Mouse (Mus musculus) lung, postnatal 0 days (tissue): ENCODE data around the gene Bag6. TPM values are rescaled to one million over a fixed set of nuclear protein-coding genes. Genes with fewer than 3 reads are reported as not detected.
A peak's percentile ranks its signal among the peaks of the same experiment; 100 is the strongest.

Experiments
- ATAC-seq: fragments of 200-750 bp; cut with Nextera tagmentation; 2 replicates; pipeline ENCODE4 v1.8.0; 2017; ENCODE audit warnings: moderate library complexity
- DNase-seq: peaks from one replicate; pipeline ENCODE4 v3.0.0-alpha.2; 2016; ENCODE audit warnings: low spot score
- H3K27ac ChIP-seq: fragments of 300-500 bp; sonication (generic); 2 replicates; pipeline ENCODE4 v1.5.1; 2014; ENCODE audit warnings: antibody characterized with exemption, mild to moderate bottlenecking, low read length, mixed read lengths
- H3K27me3 ChIP-seq: fragments of 300-500 bp; sonication (generic); replicated peaks from 2 replicates; pipeline ENCODE4 v1.6.1; 2014; ENCODE audit warnings: low read length, mixed read lengths; ENCODE audit not compliant: insufficient read depth
- H3K36me3 ChIP-seq: fragments of 300-500 bp; sonication (generic); 2 replicates; pipeline ENCODE4 v1.6.1; 2014; ENCODE audit warnings: low read length, mixed read lengths; ENCODE audit not compliant: insufficient read depth
- H3K4me1 ChIP-seq: fragments of 300-500 bp; sonication (generic); 2 replicates; pipeline ENCODE4 v1.6.1; 2014; ENCODE audit warnings: antibody characterized with exemption, low read depth, low read length, mixed read lengths; ENCODE audit not compliant: insufficient read depth
- H3K4me2 ChIP-seq: fragments of 300-500 bp; sonication (generic); replicated peaks from 2 replicates; pipeline ENCODE4 v1.6.1; 2014; ENCODE audit warnings: low read depth, mild to moderate bottlenecking, low read length, moderate library complexity, mixed read lengths
- H3K4me3 ChIP-seq: fragments of 300-500 bp; sonication (generic); 2 replicates; pipeline ENCODE4 v1.5.1; 2014; ENCODE audit warnings: low read depth, low read length
- H3K9ac ChIP-seq: fragments of 300-500 bp; sonication (generic); replicated peaks from 2 replicates; pipeline ENCODE4 v1.6.1; 2014; ENCODE audit warnings: low read depth, mild to moderate bottlenecking
- H3K9me3 ChIP-seq: fragments of 300-500 bp; sonication (generic); 2 replicates; pipeline ENCODE4 v1.6.1; 2016; ENCODE audit warnings: low read length, mixed read lengths
- CTCF ChIP-seq: IDR thresholded peaks from 2 replicates; pipeline ENCODE4 v1.5.1; 2016; ENCODE audit warnings: antibody characterized with exemption, mild to moderate bottlenecking
- EP300 ChIP-seq: IDR thresholded peaks from 2 replicates; pipeline ENCODE4 v1.6.1; 2016; ENCODE audit warnings: antibody characterized with exemption, mild to moderate bottlenecking, control low read depth
- WGBS: fragments of 180-500 bp; shearing (Covaris S2); extraction: QIAGEN DNeasy Blood & Tissue Kit; methylation state at CpG from one replicate; pipeline ENCODE4 v1.1.7; 2014; 5-methylcytosine and 5-hydroxymethylcytosine counted together
- polyA plus RNA-seq: library from polyadenylated mRNA; unstranded; fragments of >200 nt; fragmentation: Nextera tagmentation; extraction: Ambion mirVana; gene quantifications from 2 replicates; pipeline ENCODE4 v1.2.1, GENCODE M21; 2015

Bag6 gene
- polyA plus RNA-seq, 1 experiment from 2014 or later = 34.8 TPM

DNA sequence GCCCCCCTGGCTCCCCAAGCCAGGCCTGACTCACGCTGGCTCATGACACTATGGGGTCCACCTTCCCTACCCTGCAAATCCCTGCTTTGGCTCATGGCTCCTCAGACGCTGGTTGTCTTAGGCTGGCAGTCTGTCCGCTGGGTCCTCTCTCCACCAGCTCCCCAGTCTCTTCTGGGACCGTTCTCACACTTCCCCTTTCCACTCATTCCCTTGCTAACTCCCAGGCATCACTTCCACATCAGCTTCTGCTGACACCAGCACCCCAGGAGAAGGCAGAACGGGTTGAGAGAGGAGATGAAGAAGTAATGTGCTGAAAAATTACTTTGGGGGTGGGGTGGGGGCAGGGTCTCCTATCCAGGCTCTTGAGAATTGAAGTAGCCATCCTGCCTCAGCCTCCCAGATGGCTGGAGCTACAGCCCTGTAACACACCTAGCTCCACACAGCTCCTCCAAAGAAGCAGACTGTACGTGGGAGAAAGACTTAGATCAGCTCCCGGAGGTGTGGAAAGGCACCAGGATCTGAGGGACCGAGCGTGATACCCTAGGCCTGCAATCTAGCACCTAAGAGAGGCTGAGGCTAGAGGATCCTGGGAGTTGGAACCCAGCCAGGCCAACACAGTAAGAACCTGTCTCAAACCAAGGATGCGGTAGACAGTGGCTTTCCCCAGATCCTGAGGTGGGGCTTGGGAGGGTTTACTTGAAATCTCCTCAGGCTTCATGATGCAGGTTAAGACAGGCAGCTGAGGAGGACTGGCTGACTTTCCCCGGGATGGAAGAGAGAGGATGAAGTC lies 37.7 kb downstream of the Bag6 start:
- no peaks in the 10 kb centered on the region for H3K9me3 ChIP-seq
- H3K9ac ChIP-seq = no peak overlapping the region
- WGBS = 61% methylated on average over 11 of the region's 11 CpGs
- ATAC-seq (no peak), DNase-seq (no peak)
- TF ChIP-seq EP300 (no peak), CTCF (no peak)
- no peaks in the 10 kb centered on the region for H3K4me1 ChIP-seq
- H3K4me2 ChIP-seq = no peak overlapping the region
- no peak overlapping the region for H3K27ac ChIP-seq
- no peaks in the 10 kb centered on the region for H3K36me3 ChIP-seq
- H3K27me3 ChIP-seq = no peaks in the 10 kb centered on the region
- H3K4me3 ChIP-seq = no peak overlapping the region

DNA sequence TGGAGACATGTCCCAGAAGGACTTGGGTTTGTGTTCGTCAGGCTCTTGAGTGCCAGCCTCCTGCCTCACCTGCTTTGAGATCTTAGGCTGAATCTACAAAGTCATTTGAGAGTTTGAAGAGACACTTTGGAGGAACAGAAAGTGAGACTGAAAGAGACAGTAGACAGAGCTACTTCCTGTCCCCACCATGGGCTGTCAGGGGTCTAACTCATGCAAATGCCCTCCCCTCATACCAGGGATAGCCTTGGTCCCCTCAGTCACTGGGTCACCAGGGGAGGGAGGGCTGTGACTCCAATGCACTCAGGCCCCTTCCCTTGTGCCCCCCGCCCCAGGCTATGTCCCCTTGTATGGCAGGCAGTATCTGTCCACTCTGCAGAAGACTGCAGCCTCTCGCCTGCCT lies 38.4 kb downstream of the Bag6 start:
- no peaks in the 10 kb centered on the region for H3K36me3 ChIP-seq
- no peak for ATAC-seq
- H3K9ac ChIP-seq = no peak overlapping the region
- no peak overlapping the region for H3K4me3 ChIP-seq
- H3K27ac ChIP-seq = no peak overlapping the region
- 49% methylated on average over 3 of the region's 3 CpGs for WGBS
- no peak for DNase-seq
- H3K4me2 ChIP-seq = no peak overlapping the region
- no peaks in the 10 kb centered on the region for H3K4me1 ChIP-seq
- no peaks in the 10 kb centered on the region for H3K27me3 ChIP-seq
- no peak for TF ChIP-seq EP300
- TF ChIP-seq CTCF = no peak
- no peaks in the 10 kb centered on the region for H3K9me3 ChIP-seq

DNA sequence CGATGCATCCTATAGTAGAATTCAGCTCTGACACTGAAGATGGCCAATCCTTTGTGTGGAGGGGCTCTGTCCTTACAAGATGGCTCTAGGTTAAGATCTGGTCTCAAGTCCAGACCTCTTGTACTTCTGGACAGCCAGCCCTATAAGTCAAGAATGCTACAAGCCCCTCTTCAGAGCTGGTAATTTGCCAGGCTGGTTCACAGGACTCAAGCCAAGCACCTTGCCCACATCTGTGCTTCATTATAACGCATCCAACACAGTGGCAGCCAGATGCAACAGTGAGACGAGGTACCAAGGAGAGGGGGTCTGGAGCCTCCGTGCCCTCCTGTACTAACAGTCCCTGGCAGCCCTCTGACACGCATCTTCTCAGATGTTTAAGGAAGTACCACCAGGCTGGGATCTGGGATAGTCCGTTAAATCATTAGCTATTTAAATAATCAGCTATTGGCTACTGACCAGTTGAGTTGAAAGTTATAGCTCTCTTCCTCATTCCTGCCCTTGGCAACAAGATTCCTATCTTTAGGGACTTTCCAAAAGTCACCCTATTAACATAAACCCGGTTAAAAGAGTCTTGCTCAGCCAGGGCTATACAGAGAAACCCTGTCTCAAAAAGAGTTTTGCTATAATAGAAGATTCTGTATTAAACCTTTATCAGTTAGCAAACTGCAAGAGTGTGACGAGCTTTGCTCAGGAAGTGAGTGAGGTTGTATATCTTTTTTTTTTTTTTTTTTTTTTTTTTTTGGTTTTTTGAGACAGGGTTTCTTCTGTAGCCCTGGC lies 39.4 kb downstream of the Bag6 start:
- no peaks in the 10 kb centered on the region for H3K36me3 ChIP-seq
- 45% methylated on average over 8 of the region's 8 CpGs for WGBS
- H3K9me3 ChIP-seq = no peaks in the 10 kb centered on the region
- H3K27me3 ChIP-seq = no peaks in the 10 kb centered on the region
- TF ChIP-seq EP300 = no peak
- TF ChIP-seq CTCF = no peak
- DNase-seq = no peak
- H3K27ac ChIP-seq = no peak overlapping the region
- no peak overlapping the region for H3K4me3 ChIP-seq
- H3K4me2 ChIP-seq = no peak overlapping the region
- ATAC-seq = no peak
- no peak overlapping the region for H3K9ac ChIP-seq
- H3K4me1 ChIP-seq = no peaks in the 10 kb centered on the region

DNA sequence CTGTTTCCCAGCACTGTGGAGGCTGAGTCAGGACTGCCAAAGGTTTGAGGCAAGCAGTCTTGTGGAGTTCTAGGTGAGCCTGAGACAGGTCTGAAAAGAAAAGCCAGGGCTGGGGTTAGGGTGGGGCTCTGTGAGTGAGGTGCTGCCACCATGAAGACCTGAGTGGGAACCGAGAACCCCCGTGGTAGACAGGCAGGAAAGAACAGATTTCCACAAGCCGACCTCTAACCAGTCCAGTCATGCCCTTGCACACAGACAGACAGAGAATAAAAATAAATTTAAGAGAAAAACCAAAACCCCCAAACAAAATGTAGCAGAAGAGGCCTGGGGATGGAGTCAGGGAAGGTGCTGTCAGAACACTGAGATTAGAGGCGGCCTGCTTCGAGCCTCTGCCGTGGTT lies 40.4 kb downstream of the Bag6 start:
- H3K36me3 ChIP-seq = no peaks in the 10 kb centered on the region
- DNase-seq = no peak
- H3K4me3 ChIP-seq = no peak overlapping the region
- ATAC-seq = no peak
- no peak overlapping the region for H3K27ac ChIP-seq
- WGBS = 73% methylated on average over 6 of the region's 6 CpGs
- no peak overlapping the region for H3K4me2 ChIP-seq
- H3K4me1 ChIP-seq = no peaks in the 10 kb centered on the region
- H3K9me3 ChIP-seq = no peaks in the 10 kb centered on the region
- no peaks in the 10 kb centered on the region for H3K27me3 ChIP-seq
- TF ChIP-seq EP300 (no peak), CTCF (no peak)
- H3K9ac ChIP-seq = no peak overlapping the region

DNA sequence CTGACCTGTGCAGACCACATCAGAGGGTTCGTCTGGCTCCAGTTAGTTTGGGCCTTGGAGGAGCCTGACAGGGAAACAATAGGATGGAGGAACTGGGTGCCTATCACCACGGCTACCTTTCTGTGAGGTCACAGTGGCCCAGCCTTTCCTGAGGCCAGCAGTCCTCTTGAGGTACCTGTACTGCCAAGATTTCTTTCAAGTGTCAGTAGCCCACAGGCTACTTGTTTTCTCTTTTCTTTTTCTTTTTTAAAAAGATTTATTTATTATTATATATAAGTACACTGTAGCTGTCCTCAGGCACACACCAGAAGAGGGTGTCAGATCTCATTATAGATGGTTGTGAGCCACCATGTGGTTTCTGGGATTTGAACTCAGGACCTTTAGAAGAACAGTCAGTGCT lies 41.0 kb downstream of the Bag6 start, which contains the start of gene Aif1:
Gene Aif1 (minus strand): TSS at position 101 of the 400 bp plus-strand sequence.
- Histone ChIP-seq H3K27me3 (no peaks in the 10 kb centered on the region), H3K27ac (no peak within 1 kb of the TSS), H3K9ac (no peak within 1 kb of the TSS), H3K4me3 (no peak within 1 kb of the TSS), H3K36me3 (no peaks in the 10 kb centered on the region), H3K4me1 (no peaks in the 10 kb centered on the region), H3K4me2 (no peak within 1 kb of the TSS), H3K9me3 (no peaks in the 10 kb centered on the region)
- TF ChIP-seq EP300 = no peak
- no peak for TF ChIP-seq CTCF
- DNase-seq (no peak), ATAC-seq (no peak)
- 55% methylated on average over 2 of the region's 2 CpGs for WGBS

DNA sequence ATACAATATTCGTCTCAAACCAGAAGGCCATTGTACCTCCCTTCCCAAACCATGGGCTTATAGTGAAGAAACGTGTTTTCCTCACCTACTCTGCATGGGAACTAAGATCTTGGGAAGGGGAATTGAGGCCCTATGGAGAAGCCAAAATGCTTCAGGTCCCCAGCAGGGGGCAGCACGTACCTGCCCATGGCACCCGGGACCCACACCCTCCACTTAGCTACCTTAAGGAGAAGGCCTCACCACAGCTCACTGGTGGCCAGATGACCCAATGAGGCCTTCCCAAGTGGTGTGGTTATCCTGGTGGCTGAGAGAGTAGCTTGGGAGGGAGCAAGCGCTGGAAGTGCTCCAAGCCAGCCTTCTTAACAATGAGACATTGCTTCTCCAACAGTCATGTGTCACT lies 43.5 kb downstream of the Bag6 start:
- ATAC-seq = peak; percentile 92
- Histone ChIP-seq H3K9ac (no peak overlapping the region), H3K4me2 (no peak overlapping the region), H3K36me3 (no peaks in the 10 kb centered on the region), H3K9me3 (no peaks in the 10 kb centered on the region), H3K27me3 (no peaks in the 10 kb centered on the region), H3K4me3 (no peak overlapping the region), H3K27ac (no peak overlapping the region), H3K4me1 (no peaks in the 10 kb centered on the region)
- 8% methylated on average over 5 of the region's 5 CpGs for WGBS
- peak; percentile 91 for DNase-seq
- TF ChIP-seq EP300 = no peak
- peak; percentile 98 for TF ChIP-seq CTCF
